Mouse (Mus musculus): ENCODE results near the gene Retnlg.
"Not testable (repeated sequence)": the region's sequence is repeated elsewhere in the genome, so short reads cannot be mapped to it uniquely, and the experiment has no call there.

Gene Retnlg

DNA sequence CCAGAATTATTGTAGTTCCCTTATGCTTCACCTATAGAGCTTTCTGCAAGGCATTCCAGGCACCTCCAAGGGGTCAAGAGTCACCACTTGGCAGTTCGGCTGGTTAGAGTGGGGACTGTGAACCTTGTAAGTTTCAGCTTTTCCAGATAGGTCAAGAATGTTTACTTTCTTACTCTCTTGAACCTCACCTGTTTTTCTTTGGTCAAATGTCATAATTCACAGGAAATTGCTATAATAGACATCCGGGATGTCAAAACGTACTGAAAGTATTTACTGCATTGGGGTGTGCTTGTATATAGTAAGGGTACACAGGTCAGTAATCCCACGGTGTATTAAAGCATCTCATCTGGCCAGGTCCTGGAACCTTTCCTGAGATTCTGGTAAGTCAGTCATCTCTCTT is at the start of gene Retnlg:
TSS of gene Retnlg (plus strand) at position 301 of the 400 bp plus-strand sequence.
- no peak for DNase-seq (ENCODE audit: low read depth)

DNA sequence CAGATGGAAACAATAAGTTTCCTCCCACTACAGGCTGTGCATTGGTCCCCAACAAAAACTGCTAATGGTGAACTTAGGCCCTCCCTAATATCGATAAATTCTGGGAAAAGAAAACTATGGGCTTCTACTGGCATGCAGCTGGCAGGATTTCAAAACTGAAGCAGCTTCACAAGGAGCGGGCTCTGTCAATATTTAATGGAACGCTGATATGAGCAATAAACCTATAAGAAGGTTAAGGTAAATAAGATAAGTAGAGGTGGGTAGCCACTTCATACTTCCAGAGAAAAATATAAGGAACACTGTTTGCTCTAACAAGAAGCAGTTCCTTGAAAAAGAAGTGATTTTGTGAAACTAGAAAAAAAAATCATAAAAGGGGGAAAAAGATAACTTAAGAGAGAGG is 45.9 kb upstream of the Retnlg start:
- no peak for DNase-seq (ENCODE audit: low read depth)

DNA sequence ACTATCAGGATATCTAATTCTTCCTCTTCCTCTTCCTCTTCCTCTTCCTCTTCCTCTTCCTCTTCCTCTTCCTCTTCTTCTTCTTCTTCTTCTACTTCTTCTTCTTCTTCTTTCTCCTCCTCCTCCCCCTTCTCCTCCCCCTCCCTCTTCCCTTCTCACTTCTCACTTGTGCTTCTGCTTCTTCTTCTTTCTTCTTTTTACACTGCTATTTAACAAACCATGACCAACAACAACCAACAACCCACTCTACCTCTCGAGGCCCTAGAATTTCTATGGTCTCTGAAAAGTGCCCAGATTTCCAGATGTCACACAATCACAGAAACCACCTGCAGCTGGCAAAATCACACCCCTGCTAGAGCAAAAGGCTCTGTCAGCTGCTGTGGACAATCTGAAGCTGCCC is 44.8 kb upstream of the Retnlg start:
- no peak for DNase-seq (ENCODE audit: low read depth)

DNA sequence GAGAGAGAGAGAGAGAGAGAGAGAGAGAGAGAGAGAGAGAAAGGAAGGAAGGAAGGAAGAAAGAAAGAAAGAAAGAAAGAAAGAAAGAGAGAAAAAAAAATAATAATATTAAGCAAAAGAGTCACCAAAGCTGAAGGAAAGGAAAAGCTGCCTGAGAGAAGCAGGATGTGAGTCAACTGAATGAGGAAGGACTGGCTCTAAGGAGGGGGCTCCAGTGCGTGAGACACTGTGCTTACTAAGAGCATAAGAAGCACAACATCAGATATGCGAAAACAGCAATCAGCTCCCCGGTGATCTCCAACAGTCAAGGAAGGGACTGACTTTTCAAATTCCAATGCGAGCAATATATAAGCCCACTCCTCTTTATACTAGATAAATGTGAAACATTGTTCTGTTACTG is 43.4 kb upstream of the Retnlg start:
- DNase-seq (ENCODE audit: low read depth): peak; percentile 22

DNA sequence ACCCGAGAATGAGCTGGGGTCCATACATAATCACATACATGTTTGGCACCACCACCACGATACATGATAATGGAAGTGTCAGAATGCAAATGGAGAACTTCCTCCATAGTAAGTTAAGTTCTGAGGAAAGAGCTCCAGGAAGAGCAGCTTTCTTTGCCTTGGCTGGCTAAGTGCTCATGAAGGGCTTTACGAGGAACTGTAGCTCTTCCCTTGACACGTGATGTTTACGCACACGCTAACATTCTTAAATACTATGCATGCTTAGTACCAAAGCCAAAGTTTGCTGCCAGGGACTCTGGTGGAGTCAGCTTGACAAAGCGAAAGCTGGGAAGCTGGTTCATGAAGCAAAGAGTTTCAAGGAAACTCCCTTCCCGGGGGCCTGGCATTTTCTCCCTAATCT is 40.4 kb upstream of the Retnlg start:
- no peak for DNase-seq (ENCODE audit: low read depth)

DNA sequence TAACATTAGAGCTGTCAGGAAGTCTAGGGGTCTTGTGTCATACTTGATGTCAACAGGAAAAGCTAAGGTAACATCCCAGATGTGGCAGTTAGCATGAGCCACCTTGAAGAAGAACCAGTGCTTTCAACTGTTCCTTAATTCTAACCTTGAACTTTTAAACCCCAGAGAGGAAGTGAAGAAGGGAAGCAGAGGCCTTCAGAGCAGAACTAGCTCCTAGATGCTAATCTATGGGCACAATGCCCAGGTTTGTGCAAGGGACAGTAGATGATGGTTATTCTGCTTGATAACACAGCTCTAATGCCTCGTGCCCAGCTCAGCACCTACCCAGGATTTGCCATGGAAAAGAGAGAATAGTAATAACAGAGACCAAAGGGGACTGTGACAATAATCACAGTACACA is 38.8 kb upstream of the Retnlg start:
- DNase-seq (ENCODE audit: low read depth): not testable (repeated sequence)

DNA sequence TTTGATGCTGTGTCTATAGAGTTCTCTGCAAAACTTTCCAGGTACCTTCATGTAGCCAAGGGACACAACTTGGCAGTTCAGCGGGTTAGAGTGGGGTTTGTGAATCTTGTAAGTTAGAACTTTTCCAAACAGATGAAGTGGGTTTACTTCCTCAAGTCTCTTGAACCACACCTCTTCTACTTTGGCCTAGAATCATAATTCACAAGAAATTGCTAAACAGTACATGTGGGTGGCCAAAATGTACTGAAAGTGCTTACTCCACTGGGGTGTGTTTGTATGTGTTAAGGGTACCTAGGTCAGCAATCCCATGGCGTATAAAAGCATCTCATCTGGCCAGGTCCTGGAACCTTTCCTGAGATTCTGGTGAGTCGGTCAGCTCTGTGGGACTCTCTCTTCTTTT is 30.2 kb upstream of the Retnlg start, which contains the start of gene Retnla:
TSS of gene Retnla (plus strand) at position 286 of the 400 bp plus-strand sequence.
- no peak for DNase-seq (ENCODE audit: low read depth)

DNA sequence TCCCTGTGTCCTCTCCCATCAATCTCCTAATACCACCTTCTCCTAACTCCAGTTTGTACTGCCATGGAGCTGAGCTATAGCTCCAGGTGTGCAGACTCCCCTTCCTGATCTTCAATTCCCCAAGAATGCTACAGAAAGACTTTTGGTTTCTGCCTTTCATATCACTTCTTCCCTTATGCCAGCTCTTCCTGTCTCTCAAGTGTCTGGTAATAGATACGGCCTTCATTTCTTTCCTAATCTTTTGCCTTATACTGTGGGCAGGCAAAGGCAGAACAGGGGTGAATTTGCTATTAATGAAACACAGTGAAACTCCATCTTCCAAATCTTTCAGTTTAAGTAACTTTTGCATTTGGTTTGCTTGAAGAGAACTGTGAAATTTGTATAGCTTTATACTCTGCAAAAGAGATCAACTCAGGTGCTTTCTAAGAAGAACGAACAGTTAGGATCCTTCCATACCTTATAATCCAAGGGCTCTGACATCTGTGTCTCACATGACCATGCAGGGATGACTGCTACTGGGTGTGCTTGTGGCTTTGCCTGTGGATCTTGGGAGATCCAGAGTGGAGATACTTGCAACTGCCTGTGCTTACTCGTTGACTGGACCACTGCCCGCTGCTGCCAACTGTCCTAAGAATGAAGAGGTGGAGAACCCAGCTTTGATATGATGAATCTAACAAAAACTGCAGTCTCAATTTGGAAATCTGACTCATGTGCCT is 28.6 kb upstream of the Retnlg start:
- DNase-seq (ENCODE audit: low read depth): no peak

DNA sequence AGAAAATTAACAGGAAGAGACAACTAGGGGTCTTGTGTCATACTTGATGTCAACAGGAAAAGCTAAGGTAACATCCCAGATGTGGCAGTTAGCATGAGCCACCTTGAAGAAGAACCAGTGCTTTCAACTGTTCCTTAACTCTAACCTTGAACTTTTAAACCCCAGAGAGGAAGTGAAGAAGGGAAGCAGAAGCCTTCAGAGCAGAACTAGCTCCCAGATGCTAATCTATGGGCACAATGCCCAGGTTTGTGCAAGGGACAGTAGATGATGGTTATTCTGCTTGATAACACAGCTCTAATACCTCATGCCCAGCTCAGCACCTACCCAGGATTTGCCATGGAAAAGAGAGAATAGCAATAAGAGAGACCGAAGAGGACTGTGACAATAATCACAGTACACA is 7.4 kb upstream of the Retnlg start:
- DNase-seq (ENCODE audit: low read depth): not testable (repeated sequence)

DNA sequence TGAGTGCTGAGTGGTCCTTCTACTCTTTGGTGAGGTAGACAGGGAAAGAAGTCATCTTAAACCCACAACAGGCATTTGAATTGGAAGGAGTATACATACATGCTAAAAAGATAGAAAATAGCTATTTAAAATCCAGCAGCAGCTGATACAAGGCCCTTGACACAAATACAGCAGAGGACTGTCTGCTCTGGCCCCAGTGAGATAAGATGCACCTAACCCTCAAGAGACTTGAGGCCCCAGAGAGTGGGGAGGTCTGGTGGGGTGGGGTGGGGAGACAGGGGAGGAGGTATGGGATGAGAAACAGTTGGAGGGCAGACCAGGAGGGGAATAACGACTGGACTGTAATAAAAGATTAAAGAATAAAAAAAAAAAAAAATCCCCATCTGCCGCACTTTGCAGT is 4.7 kb upstream of the Retnlg start:
- DNase-seq (ENCODE audit: low read depth): no peak

DNA sequence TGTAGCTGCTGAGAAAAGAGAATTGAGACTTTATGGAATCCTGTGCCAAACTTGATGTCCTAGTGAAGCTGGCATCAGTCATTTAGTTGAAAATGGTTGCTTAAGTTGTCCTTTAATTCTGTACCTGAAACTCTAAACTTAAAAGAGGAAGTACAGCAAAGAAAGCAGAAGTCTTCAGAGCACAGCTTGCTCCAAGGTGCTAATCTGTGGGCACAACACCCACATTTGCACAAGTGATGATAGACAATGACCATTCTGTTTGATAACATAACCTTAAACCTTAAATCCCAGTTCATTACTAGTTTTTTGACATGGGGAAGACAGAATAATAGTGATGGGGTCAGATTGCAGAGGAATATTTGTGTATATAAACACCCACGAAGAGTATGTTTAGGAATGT is 3.8 kb upstream of the Retnlg start:
- no peak for DNase-seq (ENCODE audit: low read depth)

DNA sequence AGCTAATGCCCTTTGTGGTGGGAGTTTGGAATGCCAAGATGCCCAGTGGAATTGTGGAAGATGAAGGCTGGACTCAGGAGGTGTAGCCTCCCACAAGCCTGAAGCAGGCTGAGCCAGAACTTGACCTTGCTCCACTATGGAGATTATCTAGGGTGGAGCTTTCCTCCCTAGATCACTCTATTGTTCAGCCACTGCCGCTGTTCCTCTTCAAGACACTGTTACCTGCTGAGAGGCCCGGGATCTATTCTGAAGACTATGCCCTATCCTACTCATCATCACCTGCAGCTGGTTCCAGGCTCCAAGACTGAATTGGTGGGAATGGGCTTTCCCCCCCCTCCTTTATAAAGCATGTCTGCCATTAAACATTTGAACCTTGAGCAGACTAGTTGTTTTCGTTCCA is 2.8 kb upstream of the Retnlg start:
- no peak for DNase-seq (ENCODE audit: low read depth)

DNA sequence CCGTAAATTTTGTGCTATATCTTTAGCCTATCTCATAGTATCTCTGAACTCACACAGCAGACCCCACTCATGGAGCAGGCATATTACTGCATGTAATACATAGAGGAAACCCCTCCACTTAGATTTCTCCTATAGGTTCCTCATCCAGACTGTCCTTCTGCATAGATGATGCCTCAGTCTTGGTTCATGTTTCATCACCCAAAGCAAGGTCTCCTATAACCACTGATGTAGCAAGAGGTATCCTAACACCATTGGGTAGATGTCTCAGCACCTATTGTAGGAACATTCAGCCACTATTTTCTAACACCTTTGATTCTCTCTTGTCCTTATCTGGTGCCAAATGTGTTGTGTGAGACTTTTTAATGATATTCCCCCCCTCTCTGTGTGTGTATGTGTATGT is 667 bp upstream of the Retnlg start:
- no peak for DNase-seq (ENCODE audit: low read depth)

DNA sequence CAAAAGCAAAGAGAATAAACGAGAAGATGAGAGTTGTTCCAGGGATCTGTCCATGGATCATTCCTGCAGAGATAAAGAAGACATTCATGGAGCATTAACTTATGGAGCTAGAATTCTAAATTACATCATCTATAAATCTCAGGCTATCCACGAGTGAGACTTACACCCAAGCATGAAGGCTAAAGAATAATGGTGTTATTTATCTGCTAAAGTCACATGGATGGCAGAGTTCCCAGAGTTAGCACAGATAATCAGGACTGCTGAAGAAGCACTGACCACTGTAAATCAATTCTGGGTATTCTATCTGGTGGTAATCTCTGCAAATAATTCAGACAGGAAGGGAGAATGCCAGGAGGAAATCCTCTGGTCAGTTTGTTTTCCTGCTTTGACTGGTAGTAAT is 18.3 kb downstream of the Retnlg start:
- DNase-seq (ENCODE audit: low read depth): peak; percentile 21

DNA sequence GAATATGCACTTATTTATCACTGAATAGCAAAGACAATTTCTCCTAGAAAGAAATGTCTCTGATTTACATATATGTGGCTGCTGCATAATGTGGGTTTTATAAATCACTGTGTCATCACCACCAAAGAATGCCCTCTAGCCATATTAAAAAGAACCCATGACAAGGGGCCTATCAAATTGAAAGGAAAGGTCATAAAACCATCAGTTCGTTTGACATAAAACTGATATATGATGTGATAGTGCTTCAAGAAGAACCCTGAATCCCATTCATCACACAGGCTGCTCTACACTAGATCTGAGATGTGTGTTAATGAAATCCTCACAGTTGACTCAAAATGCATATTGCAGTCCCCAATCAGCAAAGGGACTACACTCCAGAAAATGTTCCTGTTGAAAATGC is 27.4 kb downstream of the Retnlg start:
- no peak for DNase-seq (ENCODE audit: low read depth)

DNA sequence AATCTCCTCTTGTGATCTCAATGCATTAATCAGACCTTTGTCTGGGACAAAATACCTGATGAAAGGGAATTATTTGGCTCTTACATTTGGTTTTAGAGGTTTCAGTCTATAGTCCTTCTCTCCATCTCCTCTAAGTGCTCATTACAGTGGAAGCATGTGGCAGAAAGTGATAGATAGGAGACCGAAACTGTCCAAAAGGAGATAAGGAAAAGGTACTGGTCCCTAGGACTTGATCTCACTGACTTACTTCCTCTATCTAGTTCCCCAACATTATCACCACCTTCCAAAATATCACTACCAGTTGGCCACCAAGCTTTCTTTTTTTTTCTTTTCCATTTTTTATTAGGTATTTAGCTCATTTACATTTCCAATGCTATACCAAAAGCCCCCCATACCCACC is 38.8 kb downstream of the Retnlg start:
- DNase-seq (ENCODE audit: low read depth): no peak

DNA sequence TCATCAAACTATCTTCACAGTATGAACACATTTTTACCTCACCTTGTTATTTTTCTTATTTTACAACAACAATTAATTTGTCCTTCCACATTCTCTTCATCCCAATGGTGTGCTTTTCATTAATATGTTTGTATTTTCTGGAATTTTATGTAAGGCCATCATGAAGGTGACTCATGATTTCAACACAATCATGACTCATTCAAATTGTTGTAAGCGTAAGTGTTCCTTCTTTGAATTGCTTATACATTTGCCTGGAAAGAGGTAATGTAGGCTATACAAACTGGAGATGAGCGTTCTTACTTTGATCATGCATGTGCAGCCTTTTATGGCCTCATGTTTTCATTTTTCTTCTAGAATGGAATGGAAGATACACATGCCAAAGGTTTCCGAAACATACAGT is 40.8 kb downstream of the Retnlg start:
- peak; percentile 51 for DNase-seq (ENCODE audit: low read depth)

DNA sequence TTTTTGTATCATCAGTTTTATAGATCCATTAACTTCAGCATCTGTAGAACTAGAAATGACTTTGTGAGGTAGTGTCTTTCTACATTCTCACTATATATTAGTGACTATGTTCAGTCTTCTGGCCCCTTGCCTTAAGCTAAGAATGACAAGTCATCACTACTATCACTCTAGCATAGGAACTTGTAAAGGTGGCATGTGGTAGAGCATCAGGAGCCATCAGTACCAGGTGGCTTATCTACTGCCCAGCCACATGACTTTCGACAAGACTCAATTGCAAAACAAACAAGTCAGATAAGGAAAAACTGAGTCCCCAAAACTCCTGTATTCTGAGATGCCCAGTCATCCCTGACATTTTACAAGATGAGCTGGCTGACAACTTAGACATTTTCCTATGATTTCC is 51.3 kb downstream of the Retnlg start:
- no peak for DNase-seq (ENCODE audit: low read depth)

All from NIH3T3 (cell line).